Mouse (Mus musculus) 3T3-L1 (cell line): ENCODE measurements around the gene Gpr3.
A peak's percentile ranks its signal among the peaks of the same experiment; 100 is the strongest.

ENCODE experiments used
- DNase-seq: peaks from one replicate; pipeline ENCODE4 v3.0.0-alpha.2; 2015; ENCODE audit warnings: low read depth, low spot score

Gpr3 gene

DNA sequence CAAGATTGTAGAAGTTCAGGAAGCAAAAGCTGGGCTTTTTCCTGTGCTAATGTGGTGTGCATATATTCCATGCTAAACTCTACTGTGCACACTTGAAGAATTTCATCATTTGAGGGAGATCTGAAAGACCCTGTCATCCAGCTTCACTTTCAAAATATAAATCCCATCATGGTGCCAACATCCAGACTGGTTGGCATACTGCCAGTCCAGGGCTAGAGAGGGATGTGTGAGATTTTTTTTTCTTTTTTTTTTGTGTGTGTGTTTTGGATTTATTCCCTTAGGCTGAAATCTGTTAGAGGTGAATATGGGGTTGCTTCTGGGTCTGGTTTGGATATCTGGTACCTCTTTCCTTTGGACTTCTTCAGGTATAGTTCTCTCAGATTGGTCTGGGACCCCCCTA is 41.7 kb downstream of the Gpr3 start:
- peak; percentile 16 for DNase-seq

DNA sequence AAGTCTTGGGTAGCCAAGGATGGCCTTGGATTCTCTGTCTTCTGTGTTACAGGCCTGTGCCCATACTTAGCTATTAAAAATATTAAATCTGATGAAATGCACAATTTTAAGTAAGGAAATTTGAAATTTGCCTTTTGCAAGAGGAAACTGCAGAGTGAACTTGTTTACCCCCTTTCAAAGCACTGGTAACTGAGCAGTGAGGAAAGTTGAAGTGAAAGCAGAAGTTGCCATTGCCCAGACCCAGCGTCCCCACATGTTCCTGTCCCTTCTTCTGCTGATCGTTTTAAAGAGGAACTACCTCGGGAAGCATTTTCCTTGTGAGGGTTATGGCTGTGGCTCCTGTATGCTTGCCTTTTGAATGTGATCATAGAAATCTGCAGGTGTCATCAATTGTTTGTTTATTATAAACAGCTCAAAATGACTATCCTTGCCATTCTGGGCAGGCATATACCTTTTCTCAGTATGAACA is 42.2 kb downstream of the Gpr3 start:
- no peak for DNase-seq

DNA sequence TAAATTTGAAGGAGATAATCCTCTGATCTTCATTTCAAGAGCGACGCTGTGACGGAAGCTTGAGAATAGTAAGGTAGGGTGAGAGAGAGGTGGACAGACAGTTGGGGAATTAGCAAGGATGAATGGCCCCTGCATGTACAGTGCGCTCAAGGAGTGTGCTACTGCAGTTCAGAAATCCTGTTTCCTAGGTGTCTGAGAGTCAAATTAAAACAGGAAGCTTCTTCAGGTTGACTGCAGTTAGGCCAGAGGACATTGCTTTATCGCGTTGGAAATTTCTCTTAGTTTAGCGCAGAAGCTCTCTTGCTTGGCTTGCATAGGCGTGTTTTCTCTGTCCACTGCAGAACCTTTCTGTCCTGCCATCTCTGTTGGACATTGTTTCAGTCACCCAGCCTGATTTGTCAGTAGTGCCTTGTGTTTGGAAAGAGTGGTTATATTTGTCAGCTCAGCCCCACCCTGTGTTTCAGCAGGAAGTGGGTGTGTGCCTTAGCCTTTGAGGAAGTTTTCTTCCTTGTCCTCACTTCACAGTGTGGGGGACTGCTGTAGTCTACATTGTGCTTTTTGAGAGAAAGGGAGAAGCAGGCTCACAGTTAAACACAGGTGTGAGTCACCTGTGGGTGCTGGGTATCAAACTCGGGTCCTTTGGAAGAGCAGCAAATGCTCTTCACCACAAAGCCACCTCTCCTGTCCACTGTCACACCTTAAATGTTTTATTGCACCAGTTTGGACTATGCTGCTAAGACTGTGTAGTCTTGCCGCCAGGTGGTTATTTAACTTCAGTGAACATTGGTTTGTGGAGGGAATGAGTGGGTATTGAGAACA is 42.9 kb downstream of the Gpr3 start:
- DNase-seq = peak; percentile 19

DNA sequence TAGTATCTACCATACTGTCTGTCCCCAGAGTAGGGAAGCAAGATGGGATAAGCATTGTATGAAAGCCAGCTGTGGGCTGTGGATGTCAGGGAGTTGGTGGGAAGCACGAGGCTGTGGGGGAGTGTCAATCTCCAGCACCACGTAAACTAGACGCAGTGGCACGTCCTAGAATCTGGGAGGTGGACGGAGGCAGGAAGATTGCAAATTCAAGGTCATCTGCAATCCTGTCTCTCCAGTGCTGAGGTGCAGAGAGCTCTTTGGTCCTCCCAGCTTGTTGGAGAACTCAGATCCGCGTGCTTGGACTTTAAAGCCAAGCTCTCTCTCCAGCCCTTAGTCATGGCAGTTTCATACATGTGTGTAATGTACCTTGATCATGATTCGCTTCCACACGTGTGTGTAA is 45.6 kb downstream of the Gpr3 start:
- DNase-seq = no peak

DNA sequence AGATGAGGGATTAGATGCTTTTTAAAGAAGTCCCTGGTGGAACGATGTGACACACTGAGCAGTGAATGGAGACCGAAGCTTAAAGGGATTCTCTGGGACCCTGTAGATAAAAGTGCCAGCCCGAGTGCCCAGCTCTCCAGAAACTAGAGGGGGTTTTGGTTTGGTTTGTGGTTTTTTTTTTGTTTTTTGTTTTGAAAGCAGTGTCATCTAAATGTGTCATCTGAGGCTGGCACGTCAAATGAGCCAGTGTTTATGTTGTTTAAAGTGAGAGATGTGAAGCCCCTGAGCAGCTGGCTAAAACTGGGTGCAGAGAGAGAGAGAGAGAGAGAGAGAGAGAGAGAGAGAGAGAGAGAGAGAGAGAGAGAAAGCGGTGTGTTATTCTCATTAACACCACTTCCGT is 50.1 kb downstream of the Gpr3 start:
- DNase-seq = no peak

DNA sequence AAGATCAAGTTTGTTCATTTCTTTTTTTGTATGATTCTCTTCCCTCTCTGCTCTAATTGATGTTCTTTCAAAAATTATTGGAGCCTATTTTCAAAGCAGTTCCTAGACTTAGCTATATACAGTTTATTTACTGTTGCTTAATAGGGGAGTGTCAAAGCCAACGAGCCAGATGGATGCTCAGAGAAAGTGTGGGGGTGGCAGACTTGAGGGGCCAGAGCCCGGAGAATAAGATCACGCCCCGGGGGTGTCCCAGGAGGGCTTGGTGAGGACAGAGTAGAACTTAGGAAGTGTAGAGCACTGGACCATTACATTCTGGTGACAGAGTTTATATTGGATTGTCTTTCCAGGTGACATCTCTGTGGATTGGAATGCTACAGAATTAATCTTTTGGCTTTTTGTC is 51.5 kb downstream of the Gpr3 start:
- no peak for DNase-seq

DNA sequence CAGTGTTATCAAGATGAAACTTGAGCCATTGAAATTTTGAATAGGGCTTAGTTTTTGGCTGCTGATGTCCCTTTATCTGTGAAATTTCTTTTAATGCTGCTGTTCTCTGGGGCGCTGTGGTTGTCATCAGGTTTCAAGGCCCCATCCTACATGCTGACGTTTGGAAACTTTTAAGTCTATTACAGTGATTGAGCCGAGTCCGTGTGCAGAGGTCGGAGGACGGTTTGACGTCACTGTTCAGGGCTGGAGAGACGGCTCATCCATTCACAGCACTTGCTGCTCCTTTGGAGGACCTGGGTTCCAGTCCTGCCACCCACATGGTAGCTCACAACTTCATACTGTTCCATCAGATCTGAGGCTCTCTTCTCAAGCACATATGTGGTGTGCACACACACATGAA is 52.1 kb downstream of the Gpr3 start:
- no peak for DNase-seq

DNA sequence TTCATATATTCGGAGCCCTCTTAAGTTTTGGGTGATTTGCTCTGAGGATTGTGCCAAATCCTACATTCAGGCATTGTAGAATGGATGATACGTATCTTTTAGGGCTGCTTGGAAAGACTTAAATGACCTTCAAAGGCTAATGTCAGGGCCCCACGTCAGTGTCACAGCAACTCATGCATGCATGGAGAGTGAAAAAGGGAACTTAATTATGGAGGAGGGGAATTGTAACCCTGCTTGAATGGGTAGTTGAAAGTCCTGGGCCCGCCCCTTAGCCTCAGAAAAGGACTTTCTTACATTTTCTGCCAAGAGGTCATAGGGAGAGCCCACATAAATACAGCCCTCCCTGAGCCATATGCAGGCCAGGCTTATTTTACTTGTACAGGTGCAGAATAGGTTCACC is 52.7 kb downstream of the Gpr3 start:
- no peak for DNase-seq
